Mouse (Mus musculus) frontal cortex, adult (tissue): ENCODE data around the gene Lin37.

ENCODE experiments used
- ATAC-seq: cut with Nextera tagmentation; 2 replicates; pipeline ENCODE4 v1.9.2; 2017; ENCODE audit warnings: mild to moderate bottlenecking, moderate library complexity, mixed read lengths; ENCODE audit not compliant: low TSS enrichment

Gene Lin37

GRCm38 (mm10) chr7:30586455-30587020, 26.9 kb upstream of the Lin37 start:
- ATAC-seq: no peak

DNA sequence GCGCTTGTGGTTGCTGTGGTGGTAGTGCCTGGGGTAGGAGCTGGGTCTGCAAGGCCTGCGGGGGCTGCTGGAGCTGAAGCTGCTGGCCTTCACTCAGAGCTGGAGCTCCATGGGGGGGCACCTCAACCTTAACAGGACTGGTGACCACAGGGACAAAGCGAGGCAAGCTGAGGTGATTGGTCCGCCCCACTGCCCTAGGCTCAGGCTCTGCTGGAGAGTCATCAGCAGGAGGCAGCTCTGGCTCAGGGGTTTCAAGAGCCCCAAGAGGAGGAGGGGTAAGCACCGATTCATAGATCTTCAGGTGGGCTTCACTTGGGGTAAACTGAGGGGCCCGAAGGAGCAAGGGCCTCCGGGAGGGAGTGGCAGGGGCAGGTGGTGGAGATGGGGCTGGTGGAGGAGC, 25.5 kb upstream of the Lin37 start:
- ATAC-seq: no peak

- no peak for ATAC-seq
Observed at GRCm38 (mm10) chr7:30584339-30584738, 24.7 kb upstream of the Lin37 start.

- ATAC-seq: no peak
Observed at GRCm38 (mm10) chr7:30581547-30581946, 21.9 kb upstream of the Lin37 start.

- ATAC-seq: no peak
Observed at GRCm38 (mm10) chr7:30579950-30580349, 20.3 kb upstream of the Lin37 start.

GRCm38 (mm10) chr7:30572969-30573368, 13.3 kb upstream of the Lin37 start:
- ATAC-seq: no peak

- ATAC-seq: no peak
Observed at GRCm38 (mm10) chr7:30572389-30572788, 12.8 kb upstream of the Lin37 start.

GRCm38 (mm10) chr7:30567555-30567954, 7.9 kb upstream of the Lin37 start:
- ATAC-seq: no peak

- ATAC-seq: no peak
Observed at GRCm38 (mm10) chr7:30566033-30566432, 6.4 kb upstream of the Lin37 start.

DNA sequence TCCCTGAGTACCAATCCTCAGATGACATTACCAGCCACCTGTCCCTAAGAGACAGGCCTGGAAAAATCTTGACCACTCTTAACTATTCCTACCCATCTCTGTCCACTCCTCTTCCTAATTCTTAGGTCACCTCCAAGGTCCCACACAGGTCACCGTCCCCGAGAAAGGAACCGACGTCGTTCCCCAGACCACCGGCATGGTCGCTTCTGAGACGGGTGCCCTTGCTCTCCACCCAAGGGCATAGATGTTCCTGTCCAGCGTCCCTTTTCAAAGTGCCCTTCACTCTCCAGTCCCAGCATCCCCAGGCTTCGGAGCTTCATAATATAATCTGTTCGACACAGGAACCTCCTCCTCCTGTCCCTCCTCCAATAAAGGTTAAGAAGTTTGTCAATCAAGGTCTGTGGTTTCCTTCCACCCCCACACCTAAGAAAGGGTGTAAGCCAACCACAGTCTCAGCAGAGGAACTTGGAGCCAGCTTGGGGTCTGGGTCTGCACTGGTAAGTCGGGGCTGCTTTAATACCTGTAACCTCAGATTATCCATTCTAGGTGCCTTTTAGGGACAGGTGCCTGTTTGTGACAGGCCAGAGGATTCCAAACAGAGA, 5.4 kb upstream of the Lin37 start, which contains the start of gene Igflr1:
Gene Igflr1, plus strand, starts transcription at position 458 of the 602 bp plus-strand sequence.
- ATAC-seq: no peak

DNA sequence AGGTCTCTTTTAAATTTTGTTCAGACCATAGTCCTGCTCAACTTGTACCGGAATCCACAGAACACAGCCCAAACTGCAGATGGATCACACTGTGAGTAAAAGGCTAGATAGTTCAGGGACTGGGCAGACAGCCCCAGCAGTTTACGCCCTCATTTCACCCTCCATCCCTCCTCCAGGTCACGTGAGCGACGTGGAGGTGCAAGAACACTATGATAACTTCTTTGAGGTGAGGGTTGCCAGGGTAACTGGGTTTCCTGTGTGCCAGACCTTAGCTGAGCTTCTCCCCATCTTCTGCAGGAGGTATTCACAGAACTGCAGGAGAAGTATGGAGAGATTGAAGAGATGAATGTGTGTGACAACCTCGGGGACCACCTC, 4.3 kb upstream of the Lin37 start:
- ATAC-seq: no peak

DNA sequence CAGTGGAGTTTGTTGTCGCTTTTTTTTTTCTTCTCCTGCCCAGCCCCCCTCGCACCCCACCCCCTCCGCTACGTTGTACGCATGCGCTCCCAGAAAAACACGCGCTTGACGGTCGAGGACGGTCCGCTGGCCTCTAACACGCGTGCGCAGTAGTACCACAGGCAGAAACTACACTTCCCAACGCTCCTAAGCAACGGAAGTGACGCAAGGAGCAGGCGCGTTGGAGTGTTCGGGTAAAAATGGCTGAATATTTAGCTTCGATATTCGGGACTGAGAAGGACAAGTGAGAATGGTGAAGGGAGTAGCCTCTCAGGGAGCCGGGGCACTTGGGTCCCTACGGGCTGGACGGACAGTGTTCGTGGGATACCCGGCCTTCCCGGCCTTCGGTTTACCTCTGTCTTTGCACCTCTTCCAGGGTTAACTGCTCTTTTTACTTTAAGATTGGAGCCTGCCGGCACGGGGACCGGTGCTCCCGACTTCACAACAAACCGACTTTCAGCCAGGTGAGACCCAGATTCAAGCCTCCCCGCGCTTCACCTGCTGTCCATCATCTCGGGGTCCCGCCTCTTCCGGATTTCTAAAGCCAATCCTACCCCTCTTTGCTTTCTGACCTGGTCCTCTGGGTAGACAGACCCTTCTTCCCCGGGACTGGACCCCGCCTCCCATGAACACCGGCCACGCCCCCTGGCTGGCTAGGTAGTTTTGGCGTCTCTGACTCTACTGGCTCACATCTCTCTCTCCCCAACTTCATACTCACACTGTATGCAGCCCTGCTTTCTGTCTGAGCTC, 3.7 kb upstream of the Lin37 start, which contains the start of the genes U2af1l4, Gm49396 and Psenen:
Gene U2af1l4, plus strand, starts transcription at position 185 of the 789 bp plus-strand sequence.
Gene Gm49396, plus strand, starts transcription at position 228 of the 789 bp plus-strand sequence.
Gene Psenen, minus strand, starts transcription at position 511 of the 789 bp plus-strand sequence.
- ATAC-seq: peak; percentile 66

GRCm38 (mm10) chr7:30562526-30563116, 3.0 kb upstream of the Lin37 start:
- no peak for ATAC-seq

- ATAC-seq: no peak
Observed at GRCm38 (mm10) chr7:30560296-30560695, 658 bp upstream of the Lin37 start.

DNA sequence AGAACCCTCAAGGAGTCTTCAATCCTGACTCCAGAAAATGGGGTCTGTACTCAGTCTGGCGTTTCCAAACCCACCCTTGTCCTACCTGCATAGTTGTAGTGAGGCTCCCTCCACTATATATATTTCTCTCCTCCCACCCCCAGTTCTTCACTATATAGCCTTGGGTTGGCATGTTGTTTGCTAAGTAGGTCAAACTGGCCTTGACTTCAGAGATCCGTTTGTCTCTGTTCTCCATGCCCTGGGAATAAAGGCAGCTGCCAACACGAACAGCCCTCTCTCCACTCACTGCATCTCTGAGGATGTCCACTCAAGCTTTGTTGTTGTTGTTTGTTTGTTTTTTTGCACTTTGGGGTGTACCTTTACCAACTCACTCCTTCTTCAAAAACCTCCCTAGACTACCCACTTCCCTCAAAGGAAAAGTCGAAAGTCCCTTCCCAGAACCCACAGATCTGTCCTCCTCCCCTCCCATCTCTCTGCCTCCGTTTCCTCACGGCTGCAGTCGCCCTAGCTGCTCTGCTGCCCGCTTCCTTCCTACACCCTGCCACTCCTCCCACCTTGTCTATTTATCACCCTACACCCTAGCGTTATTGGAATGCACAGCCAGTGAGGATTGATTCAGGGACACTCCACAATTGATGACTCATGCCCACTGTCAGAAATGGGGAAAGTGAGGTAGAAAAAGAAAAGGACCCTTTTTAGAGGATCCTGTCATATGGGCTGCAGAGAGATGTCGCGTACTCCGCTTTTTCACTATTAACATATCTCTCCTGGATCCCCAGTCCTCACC, 789 bp downstream of the Lin37 start:
- no peak for ATAC-seq

DNA sequence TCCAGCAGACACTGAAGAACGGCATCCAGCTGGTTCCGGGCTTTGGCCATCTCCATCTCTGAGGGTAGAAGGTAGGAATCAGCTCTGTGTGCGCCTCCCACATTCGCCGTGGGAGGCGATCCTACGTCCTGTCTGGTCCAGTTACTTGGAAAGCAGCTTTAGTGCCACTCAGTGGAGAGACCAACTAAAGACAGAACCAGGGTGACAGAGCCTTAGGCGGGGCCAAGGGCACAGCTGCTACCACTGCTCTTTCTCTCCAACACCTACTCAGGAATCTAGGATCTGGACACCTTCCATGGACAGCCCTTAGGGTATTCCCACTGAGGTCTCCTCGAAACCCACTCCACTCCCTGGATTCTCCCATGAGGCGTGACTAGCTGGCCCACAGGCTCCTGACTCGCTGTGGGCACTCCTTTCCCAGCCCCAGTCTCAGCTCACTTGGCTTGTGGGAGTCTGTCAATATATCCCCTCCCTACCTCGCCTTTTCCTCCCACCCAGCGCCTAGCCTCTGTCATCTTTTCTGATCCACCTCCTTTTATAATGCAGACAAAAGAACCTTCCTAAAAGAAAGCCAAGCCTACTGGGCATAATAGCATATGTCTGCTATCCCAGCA, 1.6 kb downstream of the Lin37 start:
- ATAC-seq: no peak

DNA sequence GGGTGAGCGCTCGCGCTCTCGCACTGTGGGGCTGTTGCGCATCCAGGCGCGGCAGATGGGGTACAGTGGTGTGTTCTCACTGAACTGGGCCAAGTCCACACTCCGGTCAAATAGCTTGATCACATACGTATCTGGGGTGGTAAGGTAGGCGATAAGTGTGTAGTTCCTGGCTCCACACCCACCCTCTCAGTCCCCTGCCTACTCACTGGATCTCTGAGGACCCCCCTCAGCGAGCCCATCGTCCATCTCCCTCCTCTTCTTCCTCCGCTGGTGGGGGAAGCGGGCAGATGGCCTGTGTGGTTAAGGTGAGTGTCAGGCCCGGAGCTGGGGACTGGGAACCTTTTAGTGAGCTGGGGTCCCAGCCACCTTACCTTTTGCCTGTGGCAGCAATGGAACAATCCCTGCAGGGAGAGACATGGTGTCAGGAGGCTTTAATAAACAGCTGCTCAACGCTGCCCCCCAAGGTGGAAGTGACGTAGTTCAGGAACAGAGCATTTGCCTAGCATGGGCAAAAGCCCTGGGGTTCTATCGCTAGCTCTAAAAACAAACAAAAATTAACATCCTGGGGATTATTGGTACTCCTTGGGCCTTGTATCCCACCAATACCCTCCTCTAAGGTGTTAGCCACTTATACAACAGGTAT, 2.6 kb downstream of the Lin37 start:
- no peak for ATAC-seq

- no peak for ATAC-seq
Observed at GRCm38 (mm10) chr7:30553810-30554584, 5.6 kb downstream of the Lin37 start.

DNA sequence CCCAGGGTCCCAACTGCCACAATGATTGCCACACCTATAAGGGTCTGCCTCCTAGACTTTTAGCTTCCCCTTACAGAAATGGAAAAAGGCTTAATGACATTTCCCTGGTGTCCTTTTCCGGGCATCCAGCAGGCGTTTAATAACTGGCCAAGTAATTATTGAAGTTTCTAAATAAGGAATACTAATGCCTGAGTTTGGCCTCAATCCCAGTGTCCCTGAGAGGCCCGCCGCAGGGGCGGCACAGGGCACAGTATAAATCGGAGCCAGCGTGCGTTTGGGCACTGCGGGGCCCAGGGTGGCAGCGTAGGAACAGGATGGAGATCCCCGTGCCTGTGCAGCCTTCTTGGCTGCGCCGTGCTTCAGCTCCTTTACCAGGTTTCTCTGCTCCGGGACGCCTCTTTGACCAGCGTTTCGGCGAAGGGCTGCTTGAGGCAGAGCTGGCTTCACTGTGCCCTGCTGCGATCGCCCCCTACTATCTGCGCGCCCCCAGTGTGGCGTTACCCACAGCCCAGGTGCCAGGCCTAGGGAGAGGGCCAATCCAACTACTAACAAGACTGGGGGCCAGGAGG, 6.5 kb downstream of the Lin37 start:
- ATAC-seq: 0 out of 2 replicates have a peak, but pooled peaks have one; percentile 14
